Mouse (Mus musculus) neural tube, embryonic 13.5 days (tissue): ENCODE data around the gene E130309D02Rik. TPM values are rescaled to one million over a fixed set of nuclear protein-coding genes. Genes with fewer than 3 reads are reported as not detected.

ENCODE experiments used
- ATAC-seq: fragments of 200-750 bp; cut with Nextera tagmentation; 2 replicates; pipeline ENCODE4 v1.8.0; 2017; ENCODE audit warnings: low read depth, mild to moderate bottlenecking, moderate TSS enrichment, moderate library complexity
- H3K27ac ChIP-seq: fragments of 300-500 bp; sonication (generic); replicated peaks from 2 replicates; pipeline ENCODE4 v1.5.1; 2015; ENCODE audit warnings: moderate library complexity, mild to moderate bottlenecking, inconsistent platforms
- H3K27me3 ChIP-seq: fragments of 300-500 bp; sonication (generic); 2 replicates; pipeline ENCODE4 v1.6.1; 2015; ENCODE audit warnings: mild to moderate bottlenecking, inconsistent platforms
- H3K36me3 ChIP-seq: fragments of 300-500 bp; sonication (generic); 2 replicates; pipeline ENCODE4 v1.6.1; 2015; ENCODE audit warnings: mild to moderate bottlenecking, inconsistent platforms
- H3K4me1 ChIP-seq: fragments of 300-500 bp; sonication (generic); replicated peaks from 2 replicates; pipeline ENCODE4 v1.6.1; 2015; ENCODE audit warnings: inconsistent platforms
- H3K4me2 ChIP-seq: fragments of 300-500 bp; sonication (generic); 2 replicates; pipeline ENCODE4 v1.6.1; 2015; ENCODE audit warnings: inconsistent platforms, mild to moderate bottlenecking, moderate library complexity
- H3K4me3 ChIP-seq: fragments of 300-500 bp; sonication (generic); 2 replicates; pipeline ENCODE4 v1.5.1; 2015; ENCODE audit warnings: mild to moderate bottlenecking, inconsistent platforms
- H3K9ac ChIP-seq: fragments of 300-500 bp; sonication (generic); 2 replicates; pipeline ENCODE4 v1.6.1; 2015; ENCODE audit warnings: moderate library complexity, mild to moderate bottlenecking, inconsistent platforms
- H3K9me3 ChIP-seq: fragments of 300-500 bp; sonication (generic); 2 replicates; pipeline ENCODE4 v1.6.1; 2016; ENCODE audit warnings: inconsistent platforms
- WGBS: fragments of 180-500 bp; shearing (Covaris S2); methylation state at CpG from one replicate; pipeline ENCODE4 v1.1.7; 2015; 5-methylcytosine and 5-hydroxymethylcytosine counted together
- polyA plus RNA-seq: library from polyadenylated mRNA; unstranded; fragments of >200 nt; fragmentation: Nextera tagmentation; extraction: Ambion mirVana; gene quantifications from 2 replicates; pipeline ENCODE4 v1.2.1, GENCODE M21; 2015

The E130309D02Rik gene
- polyA plus RNA-seq, 1 experiment from 2014 or later: 35.7 TPM

GRCm38 (mm10) chr5:143255802-143256201, 59.4 kb downstream of the E130309D02Rik start:
- 81% methylated on average over 5 of the region's 5 CpGs for whole genome bisulfite sequencing

GRCm38 (mm10) chr5:143255131-143255519, 60.0 kb downstream of the E130309D02Rik start:
- Histone ChIP-seq H3K27me3 (peaks cover 81% of the 10 kb centered on the region), H3K4me2 (0 out of 2 replicates have a peak overlapping the region, but pooled peaks have one; percentile 55), H3K9me3 (no peaks in the 10 kb centered on the region), H3K27ac (no peak overlapping the region), H3K9ac (no peak overlapping the region), H3K4me1 (peaks cover 25% of the 10 kb centered on the region), H3K4me3 (no peak overlapping the region), H3K36me3 (peaks cover 97% of the 10 kb centered on the region)
- WGBS: 20% methylated on average over 24 of the region's 24 CpGs
- no peak for ATAC-seq

More at GRCm38 (mm10) chr5:143255802-143256201, 59.4 kb downstream of the E130309D02Rik start:
- Histone ChIP-seq H3K9ac (no peak overlapping the region), H3K4me3 (no peak overlapping the region), H3K9me3 (no peaks in the 10 kb centered on the region), H3K27me3 (peaks cover 79% of the 10 kb centered on the region), H3K4me1 (peaks cover 25% of the 10 kb centered on the region), H3K36me3 (peaks cover 99% of the 10 kb centered on the region), H3K27ac (no peak overlapping the region), H3K4me2 (no peak overlapping the region)
- no peak for ATAC-seq

- WGBS: 11% methylated on average over 66 of the region's 66 CpGs
- no peak for ATAC-seq
- Histone ChIP-seq H3K4me3 (peak overlapping the region; percentile 29; the same call in 1 of the 2 replicates), H3K9me3 (no peaks in the 10 kb centered on the region), H3K9ac (no peak overlapping the region), H3K36me3 (peaks cover 95% of the 10 kb centered on the region), H3K27me3 (peaks cover 81% of the 10 kb centered on the region), H3K27ac (no peak overlapping the region), H3K4me2 (peak overlapping the region; percentile 55; the same call in 1 of the 2 replicates), H3K4me1 (peaks cover 25% of the 10 kb centered on the region)
Measured at GRCm38 (mm10) chr5:143254487-143255130, 60.6 kb downstream of the E130309D02Rik start.

GRCm38 (mm10) chr5:143253881-143254486, 61.2 kb downstream of the E130309D02Rik start:
- H3K4me3 ChIP-seq: peak overlapping the region; percentile 29
- 3% methylated on average over 79 of the region's 81 CpGs for WGBS
- no peak overlapping the region; the same call in 1 of the 2 replicates for H3K27ac ChIP-seq
- peak; percentile 22; the same call in 1 of the 2 replicates for ATAC-seq
- H3K9ac ChIP-seq: peak overlapping the region; percentile 31; the same call in 1 of the 2 replicates
- no peaks in the 10 kb centered on the region for H3K9me3 ChIP-seq
- H3K27me3 ChIP-seq: peaks cover 81% of the 10 kb centered on the region
- H3K36me3 ChIP-seq: peaks cover 95% of the 10 kb centered on the region
- peaks cover 25% of the 10 kb centered on the region for H3K4me1 ChIP-seq
- H3K4me2 ChIP-seq: peak overlapping the region; percentile 55

GRCm38 (mm10) chr5:143253186-143253880, 61.8 kb downstream of the E130309D02Rik start:
- H3K36me3 ChIP-seq: peaks cover 95% of the 10 kb centered on the region
- ATAC-seq: peak; percentile 32; the same call in 1 of the 2 replicates
- WGBS: 5% methylated on average over 103 of the region's 103 CpGs
- no peak overlapping the region for H3K27ac ChIP-seq
- H3K9me3 ChIP-seq: no peaks in the 10 kb centered on the region
- H3K27me3 ChIP-seq: peaks cover 76% of the 10 kb centered on the region
- H3K9ac ChIP-seq: peak overlapping the region; percentile 31; the same call in 1 of the 2 replicates
- H3K4me2 ChIP-seq: peak overlapping the region; percentile 55
- H3K4me3 ChIP-seq: peak overlapping the region; percentile 29
- H3K4me1 ChIP-seq: peaks cover 25% of the 10 kb centered on the region

GRCm38 (mm10) chr5:143252791-143253185, 62.4 kb downstream of the E130309D02Rik start:
- Histone ChIP-seq H3K4me2 (peak overlapping the region; percentile 55; the same call in 1 of the 2 replicates), H3K36me3 (peaks cover 95% of the 10 kb centered on the region), H3K27me3 (peaks cover 71% of the 10 kb centered on the region)

GRCm38 (mm10) chr5:143252039-143252438, 63.1 kb downstream of the E130309D02Rik start:
- H3K27ac ChIP-seq: no peak overlapping the region
- H3K9ac ChIP-seq: no peak overlapping the region
- H3K4me3 ChIP-seq: no peak overlapping the region
- ATAC-seq: no peak
- H3K4me1 ChIP-seq: peaks cover 25% of the 10 kb centered on the region
- 51% methylated on average over 6 of the region's 6 CpGs for WGBS
- H3K27me3 ChIP-seq: peaks cover 63% of the 10 kb centered on the region
- H3K9me3 ChIP-seq: no peaks in the 10 kb centered on the region
- H3K36me3 ChIP-seq: peaks cover 94% of the 10 kb centered on the region
- H3K4me2 ChIP-seq: no peak overlapping the region

More at GRCm38 (mm10) chr5:143252791-143253185, 62.4 kb downstream of the E130309D02Rik start:
- Histone ChIP-seq H3K9me3 (no peaks in the 10 kb centered on the region), H3K4me1 (peaks cover 25% of the 10 kb centered on the region), H3K27ac (no peak overlapping the region), H3K4me3 (peak overlapping the region; percentile 29), H3K9ac (no peak overlapping the region)
- ATAC-seq: no peak
- 21% methylated on average over 18 of the region's 18 CpGs for WGBS

Other genes starting within 250 kb of the E130309D02Rik start
- 33.1 and 36.1 TPM in 2 replicates for gene Rnf216, start 202.4 kb downstream of the E130309D02Rik start, polyA plus RNA-seq
- gene Olfr718-ps1, start 167.8 kb downstream of the E130309D02Rik start, polyA plus RNA-seq: 0.04 TPM in 1 of 2 replicates, not detected in the other
- 14.6 TPM in 2 replicates for gene Rbak, start 134.6 kb downstream of the E130309D02Rik start, polyA plus RNA-seq
- not detected in 2 replicates for gene Spdye4b, start 134.3 kb downstream of the E130309D02Rik start, polyA plus RNA-seq
- gene Spdye4a, start 88.5 kb downstream of the E130309D02Rik start, polyA plus RNA-seq: not detected in 2 replicates
- 22.0 and 23.6 TPM in 2 replicates for gene Zfp12, start 80.2 kb downstream of the E130309D02Rik start, polyA plus RNA-seq
- 10.1 and 10.5 TPM in 2 replicates for gene Zfp316, start 45.3 kb downstream of the E130309D02Rik start, polyA plus RNA-seq
- gene Zfp853, start 21.7 kb downstream of the E130309D02Rik start, polyA plus RNA-seq: 0.10 and 0.11 TPM in 2 replicates
- gene Zdhhc4, start 13.9 kb upstream of the E130309D02Rik start, polyA plus RNA-seq: 71.3 and 74.0 TPM in 2 replicates
- 0.54 TPM in 1 of 2 replicates, not detected in the other for gene Grid2ip, start 42.0 kb upstream of the E130309D02Rik start, polyA plus RNA-seq
- gene Kdelr2, start 88.5 kb upstream of the E130309D02Rik start, polyA plus RNA-seq: 161 and 179 TPM in 2 replicates
- 16.9 and 17.0 TPM in 2 replicates for gene Daglb, start 149.2 kb upstream of the E130309D02Rik start, polyA plus RNA-seq
- gene Rac1, start 212.7 kb upstream of the E130309D02Rik start, polyA plus RNA-seq: 437 and 456 TPM in 2 replicates